Mouse (Mus musculus) MEL (cell line): ENCODE results near the gene Orm3. TPM values are rescaled to one million over a fixed set of nuclear protein-coding genes. Genes with fewer than 3 reads are reported as not detected.

Experiments
- DNase-seq: peaks from one replicate; pipeline ENCODE4 v3.0.0; 2011; ENCODE audit warnings: low read depth, low spot score
- H3K27ac ChIP-seq: 2 replicates; pipeline ENCODE4 v1.5.1; 2012; ENCODE audit warnings: low read depth, mild to moderate bottlenecking, control low read depth, low read length, moderate library complexity; ENCODE audit not compliant: control insufficient read depth
- H3K27me3 ChIP-seq, 2 experiments: fragments of 150-350 bp in 1 of 2; sonication (generic) in 1 of 2; 2 replicates each; pipeline ENCODE4 v1.6.1; 2012; ENCODE audit warnings: low read length in 2 of 2, mild to moderate bottlenecking in 2 of 2, improper control_type of control experiment in 1 of 2, moderate library complexity in 1 of 2; ENCODE audit not compliant: insufficient read depth in 2 of 2, control insufficient read depth in 1 of 2
- H3K36me3 ChIP-seq, 2 experiments: 2 replicates each; pipeline ENCODE4 v1.6.1; 2012 to 2014; ENCODE audit warnings: low read length in 2 of 2, improper control_type of control experiment in 1 of 2, inconsistent platforms in 1 of 2, mild to moderate bottlenecking in 1 of 2; ENCODE audit not compliant: insufficient read depth in 2 of 2, control insufficient read depth in 1 of 2
- H3K4me1 ChIP-seq, 2 experiments: fragments of 150-350 bp in 1 of 2; sonication (generic) in 1 of 2; 2 replicates each; pipeline ENCODE4 v1.6.1; 2012; ENCODE audit warnings: low read length in 2 of 2, improper control_type of control experiment in 1 of 2, mild to moderate bottlenecking in 1 of 2; ENCODE audit not compliant: insufficient read depth in 2 of 2, control insufficient read depth in 1 of 2
- H3K4me3 ChIP-seq, 2 experiments: fragments of 150-350 bp in 1 of 2; sonication (generic) in 1 of 2; 2 replicates each; pipeline ENCODE4 v1.5.1; 2012; ENCODE audit warnings: low read depth in 2 of 2, low read length in 2 of 2, mild to moderate bottlenecking in 2 of 2, moderate library complexity in 2 of 2, control low read depth in 1 of 2, improper control_type of control experiment in 1 of 2; ENCODE audit not compliant: control insufficient read depth in 1 of 2, insufficient read depth in 1 of 2
- H3K79me2 ChIP-seq: 2 replicates; pipeline ENCODE4 v1.6.1; 2012; ENCODE audit warnings: mild to moderate bottlenecking, low read length, moderate library complexity; ENCODE audit not compliant: control insufficient read depth, poor library complexity, insufficient read depth
- H3K9ac ChIP-seq: 2 replicates; pipeline ENCODE4 v1.6.1; 2012; ENCODE audit warnings: low read depth, mild to moderate bottlenecking, control low read depth, low read length, moderate library complexity; ENCODE audit not compliant: control insufficient read depth, poor library complexity, severe bottlenecking
- H3K9me3 ChIP-seq: fragments of 150-350 bp; sonication (generic); replicated peaks from 2 replicates; pipeline ENCODE4 v1.6.1; 2012; ENCODE audit warnings: mild to moderate bottlenecking, low read length, improper control_type of control experiment, moderate library complexity; ENCODE audit not compliant: insufficient read depth
- BHLHE40 ChIP-seq: IDR thresholded peaks from 2 replicates; pipeline ENCODE4 v1.6.1; 2012; ENCODE audit warnings: low read depth, mild to moderate bottlenecking, inconsistent platforms, low read length, improper control_type of control experiment, borderline replicate concordance
- CTCF ChIP-seq, 3 experiments: IDR thresholded peaks in 2 of 3; conservative IDR thresholded peaks in 1 of 3; 2 replicates each; pipeline ENCODE4 v1.5.1; 2011 to 2012; ENCODE audit warnings: low read length in 3 of 3, low read depth in 2 of 3, mild to moderate bottlenecking in 2 of 3, improper control_type of control experiment in 1 of 3, inconsistent platforms in 1 of 3, mixed read lengths in 1 of 3, moderate library complexity in 1 of 3; ENCODE audit not compliant: control insufficient read depth in 1 of 3, insufficient read depth in 1 of 3, poor library complexity in 1 of 3, severe bottlenecking in 1 of 3
- ELF1 ChIP-seq: IDR thresholded peaks from 2 replicates; pipeline ENCODE4 v1.6.1; 2014; ENCODE audit warnings: low read depth, mild to moderate bottlenecking, inconsistent platforms, low read length, improper control_type of control experiment, moderate library complexity
- EP300 ChIP-seq, 2 experiments: IDR thresholded peaks; 2 replicates each; pipeline ENCODE4 v1.6.1; 2011; ENCODE audit warnings: improper control_type of control experiment in 2 of 2, low read length in 2 of 2, low read depth in 1 of 2, mild to moderate bottlenecking in 1 of 2
- ETS1 ChIP-seq: IDR thresholded peaks from 2 replicates; pipeline ENCODE4 v1.6.1; 2012; ENCODE audit warnings: low read depth, mild to moderate bottlenecking, inconsistent platforms, low read length, improper control_type of control experiment, moderate library complexity
- GATA1 ChIP-seq: IDR thresholded peaks from 2 replicates; pipeline ENCODE4 v1.6.1; 2011; ENCODE audit warnings: low read depth, low read length, improper control_type of control experiment
- NELFE ChIP-seq: IDR thresholded peaks from 2 replicates; pipeline ENCODE4 v1.6.1; 2011; ENCODE audit warnings: low read depth, low read length, improper control_type of control experiment
- RAD21 ChIP-seq: IDR thresholded peaks from 2 replicates; pipeline ENCODE4 v1.6.1; 2011; ENCODE audit warnings: mild to moderate bottlenecking, low read depth, low read length, improper control_type of control experiment
- RCOR1 ChIP-seq: IDR thresholded peaks from 2 replicates; pipeline ENCODE4 v1.6.1; 2012; ENCODE audit warnings: low read depth, mild to moderate bottlenecking, inconsistent platforms, low read length, improper control_type of control experiment
- SIN3A ChIP-seq: IDR thresholded peaks from 2 replicates; pipeline ENCODE4 v1.6.1; 2012; ENCODE audit warnings: low read length, improper control_type of control experiment, inconsistent platforms
- TAL1 ChIP-seq: IDR thresholded peaks from 2 replicates; pipeline ENCODE4 v1.6.1; 2012; ENCODE audit warnings: mild to moderate bottlenecking, inconsistent platforms, low read length, moderate library complexity, mixed read lengths
- TBP ChIP-seq: IDR thresholded peaks from 2 replicates; pipeline ENCODE4 v1.8.0; 2011; ENCODE audit warnings: low read depth, low read length, improper control_type of control experiment
- TCF12 ChIP-seq: IDR thresholded peaks from 2 replicates; pipeline ENCODE4 v1.6.1; 2014; ENCODE audit warnings: low read depth, mild to moderate bottlenecking, inconsistent platforms, low read length, improper control_type of control experiment, moderate library complexity
- ZMIZ1 ChIP-seq: IDR thresholded peaks from 2 replicates; pipeline ENCODE4 v1.6.1; 2012; ENCODE audit warnings: low read depth, mild to moderate bottlenecking, inconsistent platforms, low read length, improper control_type of control experiment, moderate library complexity
- polyA plus RNA-seq, 2 experiments: library from polyadenylated mRNA; stranded (reverse) in 1 of 2; unstranded in 1 of 2; fragments of >175 nt in 1 of 2; fragments of >200 nt in 1 of 2; gene quantifications; 2 replicates each; pipeline versions ENCODE4 v1.2.1 to v1.2.4; 2012; ENCODE audit warnings: low replicate concordance in 2 of 2, low read depth in 1 of 2; ENCODE audit not compliant: insufficient read length in 2 of 2, insufficient read depth in 1 of 2, missing spikeins in 1 of 2
- total RNA-seq: library from RNA; depleted of rRNA; stranded (reverse); fragments of 300-350 nt; gene quantifications from 2 replicates; pipeline ENCODE4 v1.2.3, GENCODE M21; 2012

Gene Orm3
- total and polyA plus RNA-seq, 3 experiments = not detected

GRCm38 (mm10) chr4:63377483-63377882 is 21.5 kb downstream of the Orm3 start:
- H3K9ac ChIP-seq = no peak overlapping the region
- TF ChIP-seq RAD21 (peak; percentile 5; the same call in 1 of the 2 replicates), TBP (no peak), CTCF (IDR thresholded peaks at IDR 0.05 in 2 of 3, conservative IDR thresholded peaks at IDR 0.05 in 1 of 3; ENCODE audit: control insufficient read depth in 1 of 3, insufficient read depth in 1 of 3, low read depth in 2 of 3, low read length in 3 of 3, poor library complexity in 1 of 3, severe bottlenecking in 1 of 3) (peak in 2 of 3 experiments; percentile 30 to 33; a peak in 4 of 6 replicates), ELF1 (no peak)
- no peak overlapping the region for H3K4me3 ChIP-seq
- H3K4me1 ChIP-seq = peaks cover under 1 to 18% of the 10 kb centered on the region in 2 experiments; a peak in 3 of 4 replicates
- H3K9me3 ChIP-seq = no peaks in the 10 kb centered on the region
- DNase-seq = no peak
- no peak overlapping the region for H3K27ac ChIP-seq
- H3K27me3 ChIP-seq = no peaks in the 10 kb centered on the region
- no peaks in the 10 kb centered on the region for H3K79me2 ChIP-seq
- H3K36me3 ChIP-seq = peaks cover 0 to 15% of the 10 kb centered on the region in 2 experiments; a peak in 3 of 4 replicates

- DNase-seq = peak; percentile 24
- no peaks in the 10 kb centered on the region for H3K27me3 ChIP-seq
- peak overlapping the region; percentile 49 for H3K27ac ChIP-seq
- H3K4me3 ChIP-seq = no peak overlapping the region
- peaks cover 27 to 37% of the 10 kb centered on the region in 2 experiments for H3K4me1 ChIP-seq
- peaks cover 0 to 39% of the 10 kb centered on the region in 2 experiments; a peak in 3 of 4 replicates for H3K36me3 ChIP-seq
- H3K9me3 ChIP-seq = no peaks in the 10 kb centered on the region
- H3K79me2 ChIP-seq = no peaks in the 10 kb centered on the region
- no peak for TF ChIP-seq RAD21
- TF ChIP-seq EP300 (IDR thresholded peaks at IDR 0.05; ENCODE audit: low read depth in 1 of 2, low read length in 2 of 2) = peak; percentile 75 to 79
- no peak for TF ChIP-seq SIN3A
- no peak for TF ChIP-seq RCOR1
- peak; percentile 32 for TF ChIP-seq TAL1
- peak; percentile 52; the same call in 1 of the 2 replicates for TF ChIP-seq ETS1
- TF ChIP-seq BHLHE40 = 0 out of 2 replicates have a peak, but pooled peaks have one; percentile 16
- peak; percentile 76 for TF ChIP-seq GATA1
- no peak for TF ChIP-seq ZMIZ1
- no peak for TF ChIP-seq NELFE
- TF ChIP-seq TCF12 = peak; percentile 78
- peak overlapping the region; percentile 25; the same call in 1 of the 2 replicates for H3K9ac ChIP-seq
These were observed 26.9 kb downstream of the Orm3 start for GRCm38 (mm10) chr4:63382676-63383369.
